Mouse (Mus musculus) intestine, embryonic 16.5 days (tissue): Measurements from ENCODE around the gene Sdc3. TPM values are rescaled to one million over a fixed set of nuclear protein-coding genes. Genes with fewer than 3 reads are reported as not detected.
A peak's percentile ranks its signal among the peaks of the same experiment; 100 is the strongest.

Experiments
- ATAC-seq: fragments of 200-750 bp; cut with Nextera tagmentation; 2 replicates; pipeline ENCODE4 v1.8.0; 2017; ENCODE audit warnings: moderate TSS enrichment, moderate library complexity
- H3K27ac ChIP-seq: fragments of 300-500 bp; sonication (generic); 2 replicates; pipeline ENCODE4 v1.5.1; 2014; ENCODE audit warnings: mild to moderate bottlenecking, low read length
- H3K27me3 ChIP-seq: fragments of 300-500 bp; sonication (generic); replicated peaks from 2 replicates; pipeline ENCODE4 v1.6.1; 2014; ENCODE audit warnings: low read length, control low read depth, mixed read lengths; ENCODE audit not compliant: control insufficient read depth, insufficient read depth
- H3K36me3 ChIP-seq: fragments of 300-500 bp; sonication (generic); 2 replicates; pipeline ENCODE4 v1.6.1; 2014; ENCODE audit warnings: low read length, control low read depth; ENCODE audit not compliant: control insufficient read depth, insufficient read depth
- H3K4me1 ChIP-seq: fragments of 300-500 bp; sonication (generic); 2 replicates; pipeline ENCODE4 v1.6.1; 2014; ENCODE audit warnings: low read length, control low read depth, mixed read lengths; ENCODE audit not compliant: control insufficient read depth, insufficient read depth
- H3K4me2 ChIP-seq: fragments of 300-500 bp; sonication (generic); 2 replicates; pipeline ENCODE4 v1.6.1; 2014; ENCODE audit warnings: low read depth, low read length, control low read depth
- H3K4me3 ChIP-seq: fragments of 300-500 bp; sonication (generic); 2 replicates; pipeline ENCODE4 v1.5.1; 2014; ENCODE audit warnings: mild to moderate bottlenecking, low read length
- H3K9ac ChIP-seq: fragments of 300-500 bp; sonication (generic); 2 replicates; pipeline ENCODE4 v1.6.1; 2014; ENCODE audit warnings: low read depth, low read length
- H3K9me3 ChIP-seq: fragments of 300-500 bp; sonication (generic); 2 replicates; pipeline ENCODE4 v1.6.1; 2016; ENCODE audit warnings: low read length, control low read depth; ENCODE audit not compliant: control insufficient read depth
- WGBS: fragments of 180-500 bp; shearing (Covaris S2); extraction: QIAGEN DNeasy Blood & Tissue Kit; methylation state at CpG from one replicate; pipeline ENCODE4 v1.1.7; 2014; 5-methylcytosine and 5-hydroxymethylcytosine counted together
- polyA plus RNA-seq: library from polyadenylated mRNA; unstranded; fragments of >200 nt; fragmentation: Nextera tagmentation; extraction: Ambion mirVana; gene quantifications from 2 replicates; pipeline ENCODE4 v1.2.1, GENCODE M21; 2015

Sdc3 gene
- polyA plus RNA-seq = 12.3 and 17.2 TPM in 2 replicates

GRCm38 (mm10) chr4:130792376-130793179 is at the start of gene Sdc3:
Gene Sdc3, plus strand, starts transcription at chr4:130792537.
- Histone ChIP-seq H3K9ac (peak within 1 kb of the TSS; percentile 90), H3K36me3 (no peaks in the 10 kb centered on the region), H3K27me3 (peaks cover 6% of the 10 kb centered on the region; the same call in 1 of the 2 replicates), H3K9me3 (no peaks in the 10 kb centered on the region), H3K4me2 (peak within 1 kb of the TSS; percentile 98), H3K27ac (peak within 1 kb of the TSS; percentile 62), H3K4me3 (peak within 1 kb of the TSS; percentile 79), H3K4me1 (peaks cover 15% of the 10 kb centered on the region)
- peak; percentile 53 for ATAC-seq
- 2% methylated on average over 88 of the region's 99 CpGs for WGBS

GRCm38 (mm10) chr4:130744058-130744457 is 48.3 kb upstream of the Sdc3 start:
- 77% methylated on average over 4 of the region's 4 CpGs for WGBS

GRCm38 (mm10) chr4:130745561-130746306 is 46.6 kb upstream of the Sdc3 start:
- Histone ChIP-seq H3K36me3 (peaks cover 28% of the 10 kb centered on the region), H3K9me3 (no peaks in the 10 kb centered on the region), H3K27me3 (no peaks in the 10 kb centered on the region), H3K27ac (no peak overlapping the region), H3K4me2 (no peak overlapping the region), H3K4me1 (no peaks in the 10 kb centered on the region), H3K4me3 (no peak overlapping the region), H3K9ac (no peak overlapping the region)
- WGBS = 75% methylated on average over 5 of the region's 5 CpGs
- no peak for ATAC-seq

More at GRCm38 (mm10) chr4:130744058-130744457, 48.3 kb upstream of the Sdc3 start:
- Histone ChIP-seq H3K4me1 (no peaks in the 10 kb centered on the region), H3K4me2 (no peak overlapping the region), H3K27me3 (no peaks in the 10 kb centered on the region), H3K4me3 (no peak overlapping the region), H3K36me3 (peaks cover 19% of the 10 kb centered on the region), H3K27ac (no peak overlapping the region), H3K9ac (no peak overlapping the region), H3K9me3 (no peaks in the 10 kb centered on the region)
- no peak for ATAC-seq

- WGBS = 74% methylated on average over 7 of the region's 7 CpGs
- Histone ChIP-seq H3K4me1 (no peaks in the 10 kb centered on the region), H3K4me2 (no peak overlapping the region), H3K9ac (no peak overlapping the region), H3K4me3 (no peak overlapping the region), H3K27ac (no peak overlapping the region), H3K36me3 (peaks cover 34% of the 10 kb centered on the region), H3K27me3 (no peaks in the 10 kb centered on the region), H3K9me3 (no peaks in the 10 kb centered on the region)
- ATAC-seq = no peak
These were observed 42.8 kb upstream of the Sdc3 start for GRCm38 (mm10) chr4:130749566-130749965.

- no peak for ATAC-seq
- 92% methylated on average over 2 of the region's 2 CpGs for WGBS
- H3K9ac ChIP-seq = no peak overlapping the region
- H3K4me3 ChIP-seq = no peak overlapping the region
- H3K27ac ChIP-seq = no peak overlapping the region
- H3K9me3 ChIP-seq = no peaks in the 10 kb centered on the region
- H3K36me3 ChIP-seq = peaks cover 31% of the 10 kb centered on the region
- H3K4me1 ChIP-seq = no peaks in the 10 kb centered on the region
- no peak overlapping the region for H3K4me2 ChIP-seq
- H3K27me3 ChIP-seq = no peaks in the 10 kb centered on the region
These were observed 40.4 kb upstream of the Sdc3 start for GRCm38 (mm10) chr4:130751966-130752365.

- WGBS = 78% methylated on average over 7 of the region's 7 CpGs
- Histone ChIP-seq H3K9me3 (no peaks in the 10 kb centered on the region), H3K27ac (no peak overlapping the region), H3K4me3 (no peak overlapping the region), H3K4me2 (no peak overlapping the region), H3K4me1 (no peaks in the 10 kb centered on the region), H3K27me3 (no peaks in the 10 kb centered on the region), H3K36me3 (peaks cover 25% of the 10 kb centered on the region), H3K9ac (no peak overlapping the region)
- no peak for ATAC-seq
These were observed 39.7 kb upstream of the Sdc3 start for GRCm38 (mm10) chr4:130752591-130752990.

- 69% methylated on average over 5 of the region's 5 CpGs for WGBS
- H3K9ac ChIP-seq = no peak overlapping the region
- no peak overlapping the region for H3K27ac ChIP-seq
- H3K36me3 ChIP-seq = peaks cover 28% of the 10 kb centered on the region
- no peak overlapping the region for H3K4me3 ChIP-seq
- no peaks in the 10 kb centered on the region for H3K9me3 ChIP-seq
- no peak overlapping the region for H3K4me2 ChIP-seq
- ATAC-seq = no peak
- H3K27me3 ChIP-seq = no peaks in the 10 kb centered on the region
- no peaks in the 10 kb centered on the region for H3K4me1 ChIP-seq
These were observed 38.6 kb upstream of the Sdc3 start for GRCm38 (mm10) chr4:130753755-130754154.

GRCm38 (mm10) chr4:130754776-130755175 is 37.6 kb upstream of the Sdc3 start:
- Histone ChIP-seq H3K27me3 (no peaks in the 10 kb centered on the region), H3K4me3 (no peak overlapping the region), H3K36me3 (peaks cover 29% of the 10 kb centered on the region), H3K9ac (no peak overlapping the region), H3K27ac (no peak overlapping the region), H3K4me1 (no peaks in the 10 kb centered on the region), H3K4me2 (no peak overlapping the region), H3K9me3 (no peaks in the 10 kb centered on the region)
- no peak for ATAC-seq
- WGBS = 71% methylated on average over 2 of the region's 2 CpGs

GRCm38 (mm10) chr4:130759875-130760274 is 32.5 kb upstream of the Sdc3 start:
- H3K4me3 ChIP-seq = no peak overlapping the region
- H3K9ac ChIP-seq = no peak overlapping the region
- no peaks in the 10 kb centered on the region for H3K9me3 ChIP-seq
- 74% methylated on average over 2 of the region's 2 CpGs for WGBS
- H3K4me2 ChIP-seq = no peak overlapping the region
- 0 out of 2 replicates have a peak, but pooled peaks cover 4% of the 10 kb centered on the region for H3K4me1 ChIP-seq
- no peaks in the 10 kb centered on the region for H3K27me3 ChIP-seq
- no peak overlapping the region for H3K27ac ChIP-seq
- H3K36me3 ChIP-seq = peaks cover 29% of the 10 kb centered on the region
- ATAC-seq = no peak
